Mouse (Mus musculus) stomach, postnatal 0 days (tissue): Measurements from ENCODE around the gene Grid1.

Experiments used
- CTCF ChIP-seq: IDR thresholded peaks from 2 replicates; pipeline ENCODE4 v1.5.1; 2016; ENCODE audit warnings: antibody characterized with exemption, low read depth, mild to moderate bottlenecking, moderate library complexity
- EP300 ChIP-seq: optimal IDR thresholded peaks from 2 replicates; pipeline ENCODE3; 2016; ENCODE audit warnings: antibody characterized with exemption

DNA sequence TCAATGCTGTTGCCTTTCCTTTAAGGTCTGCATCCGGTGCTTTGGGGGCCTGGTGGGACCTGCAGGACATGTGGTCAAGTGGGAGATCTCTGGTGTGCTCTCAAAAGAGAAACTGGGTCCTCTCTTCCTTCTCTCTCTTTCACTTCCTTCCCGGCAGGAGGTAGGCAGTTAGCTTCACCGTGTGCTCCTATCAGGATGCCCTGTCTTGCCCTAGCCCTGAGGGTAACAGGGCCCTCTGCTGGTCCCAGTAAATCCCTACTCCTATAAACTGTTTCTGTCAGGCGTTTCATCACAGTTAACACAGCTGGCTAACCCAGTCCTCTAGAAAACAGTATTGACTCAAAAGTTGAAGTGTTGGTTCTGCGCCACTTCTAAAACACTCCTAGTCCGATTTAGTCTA lies 9.9 kb downstream of the Grid1 start:
- no peak for TF ChIP-seq CTCF
- TF ChIP-seq EP300: no peak
